Mouse (Mus musculus) right cerebral cortex, postnatal 25 days (tissue): ENCODE results near the gene 4931406P16Rik.
"Not testable (repeated sequence)": the region's sequence is repeated elsewhere in the genome, so short reads cannot be mapped to it uniquely, and the experiment has no call there.

Experiments
- DNase-seq: peaks from one replicate; pipeline ENCODE4 v3.0.0; 2022

4931406P16Rik gene

DNA sequence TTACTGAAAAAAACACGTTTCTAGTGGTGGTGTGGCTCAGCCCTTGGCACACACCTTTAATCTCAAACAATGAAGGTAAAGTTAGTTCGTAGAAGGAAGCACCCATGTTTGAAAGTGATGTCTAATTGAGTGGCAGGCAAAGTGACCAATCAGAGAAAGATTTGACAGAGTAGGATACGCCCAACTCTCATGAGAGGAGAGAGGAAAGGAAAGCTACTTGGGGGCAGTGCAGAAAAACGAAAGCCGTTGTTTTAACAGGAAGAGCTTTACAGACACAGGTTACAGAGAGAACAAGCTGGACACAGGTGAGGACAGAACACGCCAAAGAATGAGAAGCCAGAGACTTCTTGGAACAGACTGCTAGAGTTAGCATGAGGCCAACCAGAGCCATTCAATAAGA is 107.0 kb downstream of the 4931406P16Rik start:
- DNase-seq: no peak

DNA sequence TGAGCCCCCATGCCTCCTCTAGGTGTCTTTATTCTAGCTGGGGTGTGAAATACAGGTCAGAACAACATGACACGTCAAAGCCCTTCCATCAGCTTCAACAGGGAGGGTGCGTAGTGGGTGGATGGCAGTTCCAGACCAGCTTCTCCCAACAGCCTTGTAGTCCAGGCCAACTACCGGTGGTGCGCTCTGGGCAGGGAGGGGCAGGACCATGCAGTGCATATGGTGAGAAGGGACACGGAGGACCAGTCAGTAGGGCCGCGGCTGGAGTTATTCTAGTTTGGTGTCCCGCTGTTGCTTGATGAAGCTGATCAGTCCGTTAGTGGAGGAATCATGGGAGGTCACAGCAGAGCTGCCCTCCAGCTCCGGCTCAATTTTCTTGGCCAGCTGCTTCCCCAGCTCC is 111.2 kb downstream of the 4931406P16Rik start:
- not testable (repeated sequence) for DNase-seq

DNA sequence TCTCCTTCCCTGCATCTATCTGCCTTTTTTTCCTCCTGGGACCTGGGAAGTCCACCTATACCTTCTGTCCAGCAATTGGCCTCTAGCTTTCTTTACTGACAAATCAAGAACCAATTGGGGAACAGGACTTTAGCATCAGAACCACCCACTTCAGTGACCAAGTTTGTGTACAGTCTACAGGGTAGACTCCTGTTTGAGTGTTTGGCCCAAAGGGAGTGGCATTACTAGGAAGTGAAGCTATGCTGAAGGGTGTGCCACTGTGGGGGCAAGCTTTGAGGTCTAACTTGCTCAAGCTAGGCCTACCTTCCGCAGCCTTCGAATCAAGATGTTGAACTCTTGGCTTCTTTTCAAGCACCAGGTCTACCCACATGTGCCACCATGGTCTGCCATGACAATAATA is 112.5 kb downstream of the 4931406P16Rik start:
- no peak for DNase-seq

GRCm38 (mm10) chr7:34198346-34198745 is 115.0 kb downstream of the 4931406P16Rik start:
- DNase-seq: no peak

DNA sequence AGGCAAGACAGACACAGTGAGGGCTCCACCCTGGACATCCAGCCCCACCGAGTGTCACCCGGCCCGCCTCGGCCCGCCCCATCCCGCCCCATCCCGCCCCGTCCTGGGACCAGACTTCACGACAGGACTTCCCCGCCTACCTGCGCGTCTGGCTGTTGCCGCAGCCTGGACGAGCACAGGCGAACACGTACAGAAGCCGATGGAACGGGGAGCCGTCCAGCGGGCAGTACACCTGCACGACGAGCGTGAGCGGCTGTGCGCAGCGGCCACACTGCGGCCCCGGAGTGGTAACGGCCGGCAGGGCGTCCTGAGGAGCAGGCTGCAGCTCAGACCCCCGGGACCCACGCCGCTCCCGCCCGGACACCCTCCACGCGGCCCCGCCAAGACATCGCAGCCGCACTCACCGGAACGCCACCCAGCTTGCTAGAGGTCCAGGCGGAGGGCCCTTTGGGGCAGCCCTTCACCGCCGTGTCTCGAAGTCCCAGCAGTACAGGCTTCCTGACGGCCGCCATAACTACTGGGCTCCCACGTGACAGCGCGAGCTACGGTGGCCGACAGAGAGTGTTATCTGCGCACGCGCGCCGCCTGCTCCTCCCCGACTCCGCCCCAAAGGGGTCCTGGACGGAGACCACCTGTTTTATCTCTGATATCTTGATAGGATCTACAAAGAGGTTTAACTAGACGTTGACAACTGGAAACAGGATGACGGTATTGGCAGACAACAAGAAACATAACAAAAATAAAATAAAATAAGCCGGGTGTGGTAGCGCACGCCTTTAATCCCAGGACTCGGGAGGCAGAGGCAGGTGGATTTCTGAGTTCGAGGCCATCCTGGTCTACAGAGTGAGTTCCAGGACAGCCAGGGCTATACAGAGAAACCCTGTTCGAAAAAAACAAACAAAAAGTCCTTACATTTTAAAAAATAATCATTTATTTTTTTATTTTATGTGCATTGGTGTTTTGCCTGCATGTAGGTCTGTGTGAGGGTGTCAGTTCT is 116.9 kb downstream of the 4931406P16Rik start, which contains the start of gene Pdcd2l:
Gene Pdcd2l (minus strand): TSS at position 530 of the 997 bp plus-strand sequence.
- DNase-seq: peak; percentile 93

DNA sequence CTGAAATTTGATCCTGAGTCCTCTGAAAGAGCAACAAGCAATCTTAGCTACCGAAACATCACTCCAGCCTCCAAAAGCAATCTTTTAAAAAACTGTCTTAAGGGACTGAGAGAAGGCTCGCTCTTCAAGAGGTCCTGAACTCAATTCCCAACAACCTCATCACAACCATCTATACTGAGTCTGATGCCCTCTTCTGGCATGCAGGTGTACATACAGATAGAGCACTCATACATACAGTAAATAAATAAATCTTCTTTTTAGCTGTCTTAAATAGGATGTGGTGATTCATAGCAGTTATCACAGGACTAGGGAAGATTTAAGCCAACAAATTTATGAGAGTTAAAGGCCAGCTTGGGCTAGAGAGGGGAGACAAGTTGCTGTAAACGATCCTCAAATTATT is 117.7 kb downstream of the 4931406P16Rik start:
- no peak for DNase-seq

DNA sequence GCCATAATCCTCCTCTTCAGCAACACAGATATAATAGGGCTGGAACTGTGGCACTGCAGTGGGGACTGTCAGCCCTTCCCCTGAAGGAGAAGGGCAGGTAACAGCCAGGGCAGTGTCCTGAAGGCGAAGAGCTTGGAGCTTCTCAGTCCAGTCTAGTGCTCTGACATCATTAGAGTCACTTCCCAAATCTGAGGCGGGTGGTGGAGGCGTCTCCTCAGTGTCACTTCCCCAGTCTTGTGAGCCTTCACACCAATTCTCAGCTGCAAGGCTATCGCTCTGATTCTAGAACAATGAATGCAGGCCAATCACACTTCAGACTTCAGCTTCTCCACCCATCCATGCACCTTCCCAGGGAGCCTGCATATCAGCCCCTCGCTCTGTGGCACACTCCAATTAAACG is 120.5 kb downstream of the 4931406P16Rik start:
- DNase-seq: no peak

DNA sequence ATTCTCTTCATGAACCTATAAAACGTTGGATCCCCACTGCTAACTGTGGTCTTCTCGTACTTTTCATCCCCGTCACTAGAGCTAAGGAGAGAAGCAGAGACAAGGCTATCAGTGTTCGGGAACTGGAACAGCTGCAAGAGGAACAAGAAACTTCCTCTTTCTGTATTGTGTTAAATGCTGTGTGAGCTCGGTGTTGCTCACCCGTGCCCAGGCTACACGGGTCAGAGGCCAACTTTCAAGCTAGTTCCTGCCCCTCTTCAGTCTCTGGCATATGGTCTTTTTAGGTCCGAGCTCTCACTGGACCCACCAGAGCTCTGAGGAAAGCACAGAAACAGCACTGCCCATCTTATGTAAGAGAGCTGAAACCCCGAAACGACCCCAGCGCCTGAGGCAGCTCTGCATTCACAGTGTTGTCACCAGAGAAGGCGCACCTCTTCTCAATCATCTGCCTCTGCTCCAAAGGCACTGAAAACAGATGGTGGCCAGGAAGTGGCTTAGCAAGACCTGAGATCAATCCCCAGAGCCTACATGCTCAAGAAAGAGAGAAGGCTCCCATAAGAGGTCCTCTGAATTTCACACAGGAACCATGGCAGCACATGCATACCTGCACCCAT is 123.9 kb downstream of the 4931406P16Rik start:
- DNase-seq: no peak
